Mouse (Mus musculus): Measurements from ENCODE around the gene Crtc1.

The Crtc1 gene

GRCm38 (mm10) chr8:70351035-70351999 is 88.1 kb downstream of the Crtc1 start:
- DNase-seq (ENCODE audit: low read depth, low spot score), result no peak

GRCm38 (mm10) chr8:70347860-70348420 is 91.4 kb downstream of the Crtc1 start:
- no peak for DNase-seq (ENCODE audit: low read depth, low spot score)

GRCm38 (mm10) chr8:70347443-70347842 is 91.9 kb downstream of the Crtc1 start:
- no peak for DNase-seq (ENCODE audit: low read depth, low spot score)

GRCm38 (mm10) chr8:70344279-70344678 is 95.1 kb downstream of the Crtc1 start:
- no peak for DNase-seq (ENCODE audit: low read depth, low spot score)

GRCm38 (mm10) chr8:70343696-70344095 is 95.7 kb downstream of the Crtc1 start:
- DNase-seq (ENCODE audit: low read depth, low spot score), result peak; percentile 73

GRCm38 (mm10) chr8:70343076-70343475 is 96.3 kb downstream of the Crtc1 start:
- DNase-seq (ENCODE audit: low read depth, low spot score), result no peak

- no peak for DNase-seq (ENCODE audit: low read depth, low spot score)
Observed at GRCm38 (mm10) chr8:70342007-70342406, 97.4 kb downstream of the Crtc1 start.

GRCm38 (mm10) chr8:70340659-70341058 is 98.7 kb downstream of the Crtc1 start:
- DNase-seq (ENCODE audit: low read depth, low spot score), result no peak

- no peak for DNase-seq (ENCODE audit: low read depth, low spot score)
Observed at GRCm38 (mm10) chr8:70338931-70339330, 100.4 kb downstream of the Crtc1 start.

GRCm38 (mm10) chr8:70332878-70333202 is 106.5 kb downstream of the Crtc1 start:
- no peak for DNase-seq (ENCODE audit: low read depth, low spot score)
